Mouse (Mus musculus) cerebellum, postnatal 36 days (tissue): Measurements from ENCODE around the gene Cphx3.
"Not testable (repeated sequence)": the region's sequence is repeated elsewhere in the genome, so short reads cannot be mapped to it uniquely, and the experiment has no call there.

Experiments used
- DNase-seq, 2 experiments: peaks; one replicate each; pipeline ENCODE4 v3.0.0; 2021 to 2022; ENCODE audit warnings: mixed read lengths in 2 of 2

Gene Cphx3

DNA sequence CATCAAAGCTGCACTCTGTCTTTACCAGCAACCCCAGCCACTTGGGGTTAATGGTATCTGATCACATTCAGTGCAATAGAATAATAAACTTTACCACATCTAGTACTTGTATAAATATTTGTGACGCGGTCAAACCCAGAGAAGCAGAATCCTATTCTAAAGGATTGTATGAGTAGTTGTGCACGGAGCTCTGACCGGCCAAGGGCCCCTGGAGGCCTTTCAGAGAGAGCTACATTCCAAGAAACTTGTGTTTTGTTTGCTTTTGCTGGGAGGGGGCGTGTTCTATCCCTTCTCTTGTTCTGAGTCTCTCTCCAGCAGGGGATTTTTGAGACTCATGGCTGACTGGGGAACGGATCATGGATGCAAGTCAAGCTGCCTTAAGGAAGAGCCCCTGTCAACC, 92.9 kb downstream of the Cphx3 start:
- not testable (repeated sequence) for DNase-seq

DNA sequence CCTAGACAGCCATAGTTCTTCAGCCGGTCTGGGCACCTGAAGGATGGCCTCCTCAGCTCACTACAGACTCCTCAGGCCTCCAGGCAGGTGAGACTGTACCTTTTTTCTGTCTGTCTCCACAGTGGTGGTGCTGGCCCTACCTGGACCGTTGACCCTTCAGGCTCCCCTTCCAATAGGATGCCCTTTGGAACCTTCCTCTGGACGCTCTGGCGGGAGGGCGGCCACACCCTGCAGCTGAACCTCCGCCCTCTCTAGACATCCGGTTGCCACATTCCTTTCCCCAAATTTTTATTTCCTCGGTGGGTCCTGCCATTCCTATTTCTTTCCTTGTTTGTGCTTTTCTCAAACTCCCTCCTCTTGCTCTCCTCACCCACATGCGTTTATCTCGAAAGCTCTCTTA, 99.6 kb downstream of the Cphx3 start:
- not testable (repeated sequence) for DNase-seq

DNA sequence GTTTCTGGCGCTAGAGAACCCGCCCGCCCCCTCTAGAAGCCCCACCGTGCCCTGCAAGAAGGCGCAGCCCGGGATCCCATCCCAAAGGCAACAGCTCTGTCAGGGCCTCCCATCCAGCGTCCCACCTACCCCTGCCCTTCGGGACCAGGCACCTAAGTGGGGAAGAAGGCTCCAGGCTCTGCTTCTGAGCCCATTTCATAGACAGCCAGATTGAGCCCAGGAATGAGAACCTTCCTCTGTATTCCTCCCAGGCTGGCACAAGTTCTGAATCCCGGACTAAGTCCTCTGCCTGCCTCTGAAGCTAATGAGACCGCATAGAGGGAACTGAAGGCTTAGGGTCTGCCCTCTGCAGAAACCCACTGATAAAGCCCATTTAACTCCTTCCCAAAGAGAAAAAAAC, 100.3 kb downstream of the Cphx3 start, which contains the start of gene Plac9b:
Gene Plac9b (minus strand): TSS at position 101 of the 400 bp plus-strand sequence.
- DNase-seq, result not testable (repeated sequence)

- DNase-seq, result not testable (repeated sequence)
Measured at GRCm38 (mm10) chr14:26186638-26187037, 104.5 kb downstream of the Cphx3 start.

- DNase-seq, result not testable (repeated sequence)
Measured at GRCm38 (mm10) chr14:26188361-26188760, 106.3 kb downstream of the Cphx3 start.

- DNase-seq, result not testable (repeated sequence)
Measured at GRCm38 (mm10) chr14:26197851-26198250, 115.8 kb downstream of the Cphx3 start.

GRCm38 (mm10) chr14:26206197-26206925, 124.3 kb downstream of the Cphx3 start:
- not testable (repeated sequence) for DNase-seq

DNA sequence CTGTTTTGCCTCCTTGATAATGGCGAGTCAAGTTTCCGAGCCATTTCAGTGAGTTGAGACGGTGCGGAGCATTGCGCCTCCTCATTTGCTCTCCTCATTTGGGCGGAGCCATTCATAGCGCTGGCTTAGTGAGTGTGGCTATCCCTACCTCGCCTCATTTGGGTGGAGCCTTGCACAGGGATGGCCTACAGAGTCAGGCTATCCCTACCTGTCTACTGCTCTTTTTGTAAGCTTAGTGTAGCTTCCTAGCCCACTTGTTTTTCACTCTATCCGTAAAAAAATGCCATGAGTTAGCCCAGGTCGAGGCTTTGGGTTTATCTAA, 124.8 kb downstream of the Cphx3 start, which contains the start of gene Tmem254b:
Gene Tmem254b (minus strand): TSS at position 116 of the 322 bp plus-strand sequence.
- DNase-seq, result not testable (repeated sequence)

DNA sequence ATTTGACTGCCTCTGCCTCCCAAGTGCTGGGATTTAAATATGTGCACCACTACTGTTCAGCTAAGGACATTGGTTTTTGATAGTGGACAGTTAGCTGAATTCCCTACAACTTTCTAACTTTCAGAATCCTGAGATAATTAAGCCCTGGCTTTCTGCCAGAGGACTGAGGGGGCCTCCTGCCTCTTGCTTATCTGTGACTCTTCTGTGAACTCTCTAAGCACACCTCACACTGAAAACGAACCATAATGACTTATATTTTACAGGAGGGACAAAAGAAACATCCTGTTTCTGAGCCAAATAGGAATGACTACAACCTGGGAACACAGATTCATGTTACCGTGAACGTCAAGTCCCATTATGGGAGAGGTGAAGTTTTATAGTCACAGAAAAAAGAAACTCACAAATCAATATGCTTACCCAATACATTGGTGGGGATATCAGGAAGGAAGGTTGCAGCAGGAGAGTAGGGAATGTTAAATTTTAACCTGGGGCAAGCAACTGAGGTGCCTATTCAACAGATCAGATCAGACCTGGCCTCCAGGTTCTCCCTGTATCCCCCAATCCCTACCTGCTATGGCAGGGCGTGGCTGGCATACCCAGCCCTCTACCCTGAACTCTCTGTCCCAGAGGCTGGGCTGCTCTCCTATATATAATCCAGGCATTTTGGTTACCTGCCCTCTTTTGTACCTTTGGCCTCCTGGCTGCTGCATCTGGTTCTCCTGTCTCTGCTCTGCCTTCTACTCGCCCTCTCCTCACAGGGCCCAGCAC, 134.3 kb downstream of the Cphx3 start:
- not testable (repeated sequence) for DNase-seq

GRCm38 (mm10) chr14:26237183-26237582, 155.1 kb downstream of the Cphx3 start:
- not testable (repeated sequence) for DNase-seq

GRCm38 (mm10) chr14:26257756-26258617, 175.9 kb downstream of the Cphx3 start, which contains the start of gene Duxbl3:
Gene Duxbl3, plus strand, starts transcription at chr14:26257962.
- DNase-seq, result not testable (repeated sequence)

DNA sequence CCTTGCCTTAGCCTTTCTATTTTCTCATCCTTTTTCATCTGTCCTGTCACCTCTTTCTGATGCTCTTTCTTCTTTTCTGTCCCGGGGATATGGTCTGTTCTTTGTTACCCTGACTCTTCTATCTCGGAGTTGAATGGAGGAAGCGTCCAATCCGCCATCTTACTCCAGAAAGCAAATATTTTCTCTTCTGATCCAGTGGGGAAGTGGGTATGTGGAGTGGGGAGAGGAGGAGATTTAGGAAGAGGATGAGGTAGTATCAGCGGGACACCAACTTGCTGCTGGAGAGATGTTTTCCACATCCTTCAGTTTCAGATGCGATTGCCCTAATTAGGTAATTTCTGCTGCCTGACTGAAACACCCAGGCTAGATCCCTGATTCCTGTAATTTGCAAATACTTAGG, 176.6 kb downstream of the Cphx3 start:
- not testable (repeated sequence) for DNase-seq
